Comparison of ENCODE assay signal across 16 mouse cellular contexts in the genomic region with DNA sequence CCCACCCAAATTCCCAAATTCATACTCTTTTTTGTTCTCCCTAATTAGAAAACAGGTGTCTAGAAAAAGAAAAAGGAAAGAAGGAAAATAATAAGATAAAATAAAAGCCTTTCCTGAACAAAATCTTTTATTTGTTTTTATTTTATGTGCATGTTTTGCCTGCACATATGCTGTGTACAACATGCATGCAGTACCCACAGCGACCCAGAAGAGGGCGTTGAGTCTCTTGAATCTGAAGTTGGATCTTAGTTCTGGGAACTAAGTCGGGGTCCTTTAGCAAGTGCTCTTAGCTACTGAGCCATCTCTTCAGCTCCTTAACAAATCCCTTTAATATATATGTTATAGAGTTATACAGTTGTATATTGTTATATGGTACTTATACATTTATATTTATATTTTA.
DNase-seq lines count a peak whose midpoint lies in the region; ATAC-seq and TF ChIP-seq lines count a peak whose summit lies in the region.
"Had no signal": no experiment of that assay in that cellular context is flagged by ENCODE, and none has a peak within 500 bp of the region (broad histone marks: within the 10 kb centered on the region; RNA-seq: fewer than 3 reads in every experiment).

No protein-coding gene starts in this region.

- no peaks in the 10 kb centered on the region for H3K36me3 ChIP-seq in liver, postnatal 0 days (replicated peaks; ENCODE audit: insufficient read depth, low read length)
- H3K36me3 ChIP-seq in liver, embryonic 11.5 days (ENCODE audit: control insufficient read depth, insufficient read depth, low read length) = no peaks in the 10 kb centered on the region
- H3K36me3 ChIP-seq: embryonic facial prominence, embryonic 10.5 days; forebrain, embryonic 15.5 days; neural tube, embryonic 13.5 days had no signal

- intact Hi-C loops in gastrocnemius, adult 2 months (cut with DNase I) = no loop called here

- H3K9ac ChIP-seq in liver, postnatal 0 days (replicated peaks) = no peak overlapping the region
- no peak overlapping the region for H3K9ac ChIP-seq in liver, embryonic 11.5 days (ENCODE audit: low read depth, low read length)
- H3K9ac ChIP-seq: forebrain, embryonic 15.5 days; neural tube, embryonic 13.5 days had no signal

- no peak overlapping the region for H3K27ac ChIP-seq in gastrocnemius, adult 2 months
- no peak overlapping the region for H3K27ac ChIP-seq in liver, postnatal 0 days (ENCODE audit: low read depth)
- no peak overlapping the region for H3K27ac ChIP-seq in liver, embryonic 11.5 days (ENCODE audit: low read depth, low read length)
- H3K27ac ChIP-seq: embryonic facial prominence, embryonic 10.5 days; forebrain, embryonic 15.5 days had no signal

- H3K9me3 ChIP-seq in liver, postnatal 0 days (ENCODE audit: low read length) = no peaks in the 10 kb centered on the region
- H3K9me3 ChIP-seq in liver, embryonic 11.5 days (ENCODE audit: control insufficient read depth, low read length) = no peaks in the 10 kb centered on the region
- H3K9me3 ChIP-seq: embryonic facial prominence, embryonic 10.5 days; forebrain, embryonic 15.5 days; neural tube, embryonic 13.5 days had no signal

- peak; percentile 25; the same call in 1 of the 2 replicates for TF ChIP-seq CTCF in gastrocnemius, adult 2 months (IDR thresholded peaks at IDR 0.05)
- peak; percentile 20; the same call in 1 of the 2 replicates for TF ChIP-seq CTCF in liver, postnatal 0 days (IDR thresholded peaks at IDR 0.05; ENCODE audit: low read depth)
- TF ChIP-seq CTCF in brain, embryonic 14.5 days (IDR thresholded peaks at IDR 0.05; ENCODE audit: borderline replicate concordance, extremely low read depth, insufficient read depth, insufficient read length) = peak; percentile 28; the same call in 1 of the 2 replicates

- H3K4me2 ChIP-seq in liver, postnatal 0 days (ENCODE audit: low read depth, low read length) = no peak overlapping the region
- no peak overlapping the region for H3K4me2 ChIP-seq in liver, embryonic 11.5 days
- H3K4me2 ChIP-seq: forebrain, embryonic 15.5 days; neural tube, embryonic 13.5 days had no signal

- ATAC-seq in liver, postnatal 0 days = no peak
- ATAC-seq in liver, embryonic 11.5 days (replicated peaks; ENCODE audit: low FRiP score) = no peak
- ATAC-seq: forebrain, embryonic 15.5 days had no signal

- no peak for TF ChIP-seq EP300 in liver, postnatal 0 days (IDR thresholded peaks at IDR 0.05; ENCODE audit: low read depth)

- no peak for TF ChIP-seq POLR2A in brain, embryonic 14.5 days (IDR thresholded peaks at IDR 0.05; ENCODE audit: borderline replicate concordance, extremely low read depth, insufficient read depth, insufficient read length, poor library complexity, severe bottlenecking)

- H3K4me1 ChIP-seq in liver, postnatal 0 days (ENCODE audit: insufficient read depth) = no peaks in the 10 kb centered on the region
- no peaks in the 10 kb centered on the region for H3K4me1 ChIP-seq in liver, embryonic 11.5 days (replicated peaks; ENCODE audit: control insufficient read depth, insufficient read depth, low read length)
- H3K4me1 ChIP-seq: embryonic facial prominence, embryonic 10.5 days; forebrain, embryonic 15.5 days had no signal

- DNase-seq in gastrocnemius, adult 2 months = no peak
- DNase-seq in gastrocnemius, adult 18-20 months (ENCODE audit: low spot score) = no peak
- DNase-seq in liver, postnatal 0 days = no peak
- no peak for DNase-seq in liver, embryonic 11.5 days (ENCODE audit: low spot score)
- peak; percentile 62 for DNase-seq in ES-CJ7 (ENCODE audit: low read depth, low spot score)
- no peak for DNase-seq in brain, embryonic 14.5 days (ENCODE audit: low read depth)
- DNase-seq in right cerebral cortex, postnatal 14 days = no peak
- no peak for DNase-seq in cerebellum, postnatal 25 days
- DNase-seq: adrenal gland, postnatal 10 days; layer of hippocampus, adult 9-11 months; lung, postnatal 10 days; retina, postnatal 1 day had no signal

- H3K27me3 ChIP-seq in liver, postnatal 0 days (ENCODE audit: insufficient read depth, low read length) = no peaks in the 10 kb centered on the region
- H3K27me3 ChIP-seq in liver, embryonic 11.5 days (replicated peaks; ENCODE audit: control insufficient read depth, insufficient read depth, low read length) = no peaks in the 10 kb centered on the region
- H3K27me3 ChIP-seq: forebrain, embryonic 15.5 days; neural tube, embryonic 13.5 days had no signal

- H3K4me3 ChIP-seq in gastrocnemius, adult 2 months = no peak overlapping the region
- H3K4me3 ChIP-seq in liver, postnatal 0 days (ENCODE audit: low read depth, low read length) = no peak overlapping the region
- no peak overlapping the region for H3K4me3 ChIP-seq in liver, embryonic 11.5 days (ENCODE audit: low read depth, low read length)
- H3K4me3 ChIP-seq: embryonic facial prominence, embryonic 10.5 days; erythroblast, embryonic 14.5 days; forebrain, embryonic 15.5 days; neural tube, embryonic 13.5 days had no signal

- 64% methylated on average over 3 of the region's 3 CpGs for WGBS in liver, postnatal 0 days (ENCODE audit: insufficient replicate concordance)
- WGBS in liver, embryonic 11.5 days = 50% methylated on average over 3 of the region's 3 CpGs
